Mouse (Mus musculus) right cerebral cortex, postnatal 4 days (tissue): ENCODE measurements at regions not wholly inside any gene's neighbourhood (a gene's known extent, or its start where the extent isn't known, plus 50 kb on each side); places are given as distances from the start of the nearest gene placed in this dataset.

Source experiments
- DNase-seq: peaks from one replicate; pipeline ENCODE4 v3.0.0-alpha.2; 2022

- no peak for DNase-seq
These were observed 66.4 kb upstream of the Tas2r119 start for GRCm38 (mm10) chr15:32110659-32111058.
